Mouse (Mus musculus) kidney, postnatal 0 days (tissue): ENCODE measurements at regions not wholly inside any gene's neighbourhood (a gene's known extent, or its start where the extent isn't known, plus 50 kb on each side); places are given as distances from the start of the nearest gene placed in this dataset.

Source experiments
- ATAC-seq: fragments of 200-750 bp; cut with Nextera tagmentation; replicated peaks from 2 replicates; pipeline ENCODE4 v1.8.0; 2017; ENCODE audit warnings: low read depth, moderate number of reproducible peaks, moderate TSS enrichment, moderate library complexity; ENCODE audit not compliant: low FRiP score
- DNase-seq: peaks from one replicate; pipeline ENCODE4 v3.0.0-alpha.2; 2016; ENCODE audit warnings: low spot score
- H3K27ac ChIP-seq: fragments of 300-500 bp; sonication (generic); 2 replicates; pipeline ENCODE4 v1.5.1; 2014; ENCODE audit warnings: mild to moderate bottlenecking
- H3K27me3 ChIP-seq: fragments of 300-500 bp; sonication (generic); 2 replicates; pipeline ENCODE4 v1.6.1; 2014; ENCODE audit warnings: low read length, mixed read lengths; ENCODE audit not compliant: insufficient read depth
- H3K36me3 ChIP-seq: fragments of 300-500 bp; sonication (generic); 2 replicates; pipeline ENCODE4 v1.6.1; 2014; ENCODE audit warnings: low read length, mixed read lengths; ENCODE audit not compliant: insufficient read depth
- H3K4me1 ChIP-seq: fragments of 300-500 bp; sonication (generic); replicated peaks from 2 replicates; pipeline ENCODE4 v1.6.1; 2014; ENCODE audit warnings: antibody characterized with exemption, low read length, mixed read lengths; ENCODE audit not compliant: insufficient read depth
- H3K4me2 ChIP-seq: fragments of 300-500 bp; sonication (generic); 2 replicates; pipeline ENCODE4 v1.6.1; 2014; ENCODE audit warnings: mild to moderate bottlenecking, low read length, moderate library complexity, mixed read lengths
- H3K4me3 ChIP-seq: fragments of 300-500 bp; sonication (generic); replicated peaks from 2 replicates; pipeline ENCODE4 v1.5.1; 2014; ENCODE audit warnings: low read depth, low read length
- H3K9ac ChIP-seq: fragments of 300-500 bp; sonication (generic); 2 replicates; pipeline ENCODE4 v1.6.1; 2014; ENCODE audit warnings: low read depth, low read length
- H3K9me3 ChIP-seq: fragments of 300-500 bp; sonication (generic); replicated peaks from 2 replicates; pipeline ENCODE4 v1.6.1; 2016; ENCODE audit warnings: low read length, inconsistent platforms, mixed read lengths
- CTCF ChIP-seq: IDR thresholded peaks from 2 replicates; pipeline ENCODE4 v1.5.1; 2016; ENCODE audit warnings: antibody characterized with exemption, low read depth, mild to moderate bottlenecking, moderate library complexity
- WGBS: fragments of 180-500 bp; shearing (Covaris S2); extraction: QIAGEN DNeasy Blood & Tissue Kit; methylation state at CpG from one replicate; pipeline ENCODE4 v1.1.7; 2014; 5-methylcytosine and 5-hydroxymethylcytosine counted together

DNA sequence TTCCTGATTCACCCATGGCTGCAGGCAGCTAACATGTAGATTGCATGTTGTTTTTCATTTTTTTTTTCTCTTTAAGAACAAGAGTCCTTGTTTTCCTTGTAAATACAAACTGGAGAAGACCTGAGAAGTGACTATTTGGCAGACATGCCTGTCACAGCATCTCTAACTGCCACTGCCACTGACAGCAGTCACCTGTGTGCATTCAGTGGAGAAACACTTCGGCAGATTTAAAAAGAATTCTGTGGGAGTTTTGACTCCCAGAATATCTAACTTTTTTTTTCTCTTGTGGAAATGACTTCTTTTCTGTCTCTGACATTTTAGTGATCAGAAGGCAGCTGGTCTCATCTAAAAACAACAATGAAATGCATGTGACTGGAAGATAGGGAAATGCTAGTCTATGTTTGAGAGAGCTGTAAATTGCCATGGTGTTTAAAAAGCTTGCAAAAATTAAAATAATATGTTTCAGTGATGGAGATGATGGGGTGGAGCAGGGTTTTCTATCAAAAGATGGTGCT, 526.0 kb upstream of the Agtr1b start:
- 24% methylated on average over 1 of the region's 1 CpGs for WGBS

DNA sequence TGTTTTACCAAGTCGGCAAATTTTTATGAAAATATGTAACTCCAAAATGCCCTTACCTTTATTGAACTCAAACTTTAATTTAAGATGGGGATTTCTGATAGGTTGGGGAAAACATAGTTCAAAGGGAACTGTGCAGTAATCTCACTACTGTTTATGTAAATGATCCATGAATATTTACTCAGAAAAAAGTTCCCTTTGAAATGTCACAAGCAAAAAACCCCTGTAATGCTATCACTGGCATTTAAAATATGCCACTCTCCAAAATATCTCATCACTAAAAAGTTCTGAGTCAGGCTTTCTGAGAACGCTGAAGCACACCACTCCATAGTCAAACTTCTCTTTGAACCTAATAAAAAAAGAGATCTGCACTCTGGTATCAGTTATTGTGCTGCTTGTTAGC, 497.3 kb upstream of the Agtr1b start:
- no peak for TF ChIP-seq CTCF
- ATAC-seq (no peak), DNase-seq (no peak)
- H3K27ac ChIP-seq, result no peak overlapping the region
- H3K9ac ChIP-seq, result no peak overlapping the region
- H3K4me1 ChIP-seq, result no peaks in the 10 kb centered on the region
- H3K36me3 ChIP-seq, result no peaks in the 10 kb centered on the region
- WGBS, result 82% methylated on average over 2 of the region's 2 CpGs
- no peaks in the 10 kb centered on the region for H3K9me3 ChIP-seq
- no peak overlapping the region for H3K4me3 ChIP-seq
- H3K27me3 ChIP-seq, result no peaks in the 10 kb centered on the region
- H3K4me2 ChIP-seq, result no peak overlapping the region

More for the DNA sequence above, 526.0 kb upstream of the Agtr1b start:
- Histone ChIP-seq H3K36me3 (no peaks in the 10 kb centered on the region), H3K9me3 (no peaks in the 10 kb centered on the region), H3K27me3 (no peaks in the 10 kb centered on the region), H3K27ac (no peak overlapping the region), H3K4me3 (no peak overlapping the region), H3K4me2 (no peak overlapping the region), H3K9ac (no peak overlapping the region), H3K4me1 (no peaks in the 10 kb centered on the region)
- DNase-seq (no peak), ATAC-seq (no peak)
- TF ChIP-seq CTCF, result no peak

DNA sequence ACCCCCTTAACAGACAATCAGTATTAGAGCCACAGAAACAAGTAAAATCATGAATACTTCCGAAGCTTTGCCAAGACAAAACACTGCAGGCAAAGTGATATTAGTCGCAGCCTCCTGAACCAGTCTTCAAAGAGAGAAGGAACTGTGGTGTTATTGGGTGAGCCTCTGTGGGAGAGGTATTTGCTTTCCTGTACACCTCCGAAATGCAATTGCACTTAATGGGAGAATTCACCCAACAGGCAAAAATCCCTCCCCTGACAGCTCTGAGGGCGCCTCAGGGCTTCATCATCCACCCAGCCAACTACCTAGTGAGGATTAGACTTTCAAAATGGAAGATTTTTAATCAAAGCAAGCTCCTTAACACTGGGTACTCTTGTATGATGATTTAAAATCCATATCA, 464.1 kb upstream of the Agtr1b start:
- WGBS, result 79% methylated on average over 4 of the region's 4 CpGs

DNA sequence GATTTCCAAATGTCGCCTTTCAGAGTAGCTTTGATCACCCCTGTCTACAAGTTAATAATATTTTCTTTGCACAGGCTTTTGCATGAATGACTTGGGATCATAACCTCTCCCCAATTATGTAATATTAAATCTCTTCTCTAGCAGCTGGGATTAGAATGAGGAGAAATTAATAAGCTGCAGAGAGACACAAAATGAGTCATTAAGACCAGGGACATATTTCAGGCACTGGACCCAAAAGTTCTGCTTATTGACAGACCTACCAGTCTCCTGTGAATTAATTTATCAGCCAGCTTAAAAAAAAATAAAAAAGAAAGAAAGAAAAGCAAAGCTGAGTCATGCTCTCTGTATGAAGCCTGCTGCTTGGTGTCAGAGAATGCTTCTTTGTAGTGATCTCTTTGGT, 462.4 kb upstream of the Agtr1b start:
- H3K36me3 ChIP-seq, result no peaks in the 10 kb centered on the region
- TF ChIP-seq CTCF, result no peak
- no peak for ATAC-seq
- no peak overlapping the region for H3K4me2 ChIP-seq
- H3K9ac ChIP-seq, result no peak overlapping the region
- no peaks in the 10 kb centered on the region for H3K4me1 ChIP-seq
- DNase-seq, result no peak
- H3K27ac ChIP-seq, result no peak overlapping the region
- no peaks in the 10 kb centered on the region for H3K9me3 ChIP-seq
- no peaks in the 10 kb centered on the region for H3K27me3 ChIP-seq
- WGBS, result 52% methylated on average over 1 of the region's 1 CpGs
- no peak overlapping the region for H3K4me3 ChIP-seq

More for the DNA sequence above, 464.1 kb upstream of the Agtr1b start:
- no peak for TF ChIP-seq CTCF
- ATAC-seq (no peak), DNase-seq (no peak)
- Histone ChIP-seq H3K4me3 (no peak overlapping the region), H3K4me1 (no peaks in the 10 kb centered on the region), H3K9ac (no peak overlapping the region), H3K4me2 (no peak overlapping the region), H3K9me3 (no peaks in the 10 kb centered on the region), H3K27ac (no peak overlapping the region), H3K36me3 (no peaks in the 10 kb centered on the region), H3K27me3 (no peaks in the 10 kb centered on the region)

DNA sequence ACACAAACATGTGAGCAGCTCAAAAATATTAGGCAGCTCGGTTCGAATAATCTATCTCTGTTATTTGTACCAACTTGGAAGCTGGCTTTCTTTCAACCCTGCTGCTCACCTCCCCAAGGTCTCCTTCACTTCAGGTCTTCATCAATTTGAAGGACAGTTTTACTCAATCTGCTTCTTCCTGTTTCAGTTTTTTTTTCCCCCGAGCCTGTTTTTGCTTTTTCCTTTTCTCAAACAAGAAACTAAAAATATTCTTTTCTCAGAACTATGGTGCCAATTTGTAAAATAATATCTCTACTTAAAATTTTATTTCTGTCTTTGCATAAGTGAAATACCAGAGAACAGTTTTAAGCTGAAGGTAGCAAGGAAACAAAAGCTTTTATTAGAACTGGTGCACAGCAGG, 461.8 kb upstream of the Agtr1b start:
- Histone ChIP-seq H3K4me1 (no peaks in the 10 kb centered on the region), H3K36me3 (no peaks in the 10 kb centered on the region), H3K27ac (no peak overlapping the region), H3K9me3 (no peaks in the 10 kb centered on the region), H3K4me2 (no peak overlapping the region), H3K27me3 (no peaks in the 10 kb centered on the region), H3K4me3 (no peak overlapping the region), H3K9ac (no peak overlapping the region)
- no peak for TF ChIP-seq CTCF
- ATAC-seq (no peak), DNase-seq (no peak)
- 52% methylated on average over 3 of the region's 3 CpGs for WGBS

DNA sequence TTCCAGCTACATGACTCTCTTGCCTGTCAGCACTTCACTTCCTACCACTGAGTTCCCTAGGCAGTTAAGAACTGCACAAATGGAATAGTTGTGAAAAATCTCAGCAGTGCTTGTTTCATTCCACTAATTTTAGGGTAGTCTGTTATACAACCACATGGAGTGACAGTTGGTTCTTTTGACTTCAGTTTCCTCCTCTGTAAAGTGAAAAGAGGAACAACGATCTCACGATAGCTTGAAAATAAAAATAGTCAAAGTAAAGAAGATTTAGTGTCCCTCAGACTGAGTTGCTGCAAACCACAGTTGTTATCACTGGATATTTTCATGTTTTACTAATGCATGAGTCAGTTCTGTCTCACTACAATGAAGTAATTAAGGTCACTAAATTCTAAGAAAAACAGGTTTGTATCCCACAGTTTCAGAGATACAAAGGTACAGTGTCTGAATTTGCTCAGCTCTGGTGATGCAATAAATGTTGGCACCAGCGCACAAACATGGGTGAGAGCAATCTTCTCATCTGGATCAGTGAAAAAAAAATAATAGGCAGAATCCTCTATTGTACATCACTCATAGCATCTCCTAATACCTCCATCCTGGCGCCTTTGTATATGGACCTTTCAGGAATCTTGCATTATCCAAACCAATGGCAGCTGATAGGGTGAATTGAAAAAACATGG, 458.8 kb upstream of the Agtr1b start:
- WGBS, result 71% methylated on average over 4 of the region's 4 CpGs
- H3K36me3 ChIP-seq, result no peaks in the 10 kb centered on the region
- H3K4me1 ChIP-seq, result no peaks in the 10 kb centered on the region
- no peaks in the 10 kb centered on the region for H3K9me3 ChIP-seq
- no peaks in the 10 kb centered on the region for H3K27me3 ChIP-seq
- DNase-seq (no peak), ATAC-seq (no peak)
- H3K27ac ChIP-seq, result no peak overlapping the region
- no peak overlapping the region for H3K4me2 ChIP-seq
- no peak overlapping the region for H3K4me3 ChIP-seq
- no peak overlapping the region for H3K9ac ChIP-seq
- TF ChIP-seq CTCF, result no peak

DNA sequence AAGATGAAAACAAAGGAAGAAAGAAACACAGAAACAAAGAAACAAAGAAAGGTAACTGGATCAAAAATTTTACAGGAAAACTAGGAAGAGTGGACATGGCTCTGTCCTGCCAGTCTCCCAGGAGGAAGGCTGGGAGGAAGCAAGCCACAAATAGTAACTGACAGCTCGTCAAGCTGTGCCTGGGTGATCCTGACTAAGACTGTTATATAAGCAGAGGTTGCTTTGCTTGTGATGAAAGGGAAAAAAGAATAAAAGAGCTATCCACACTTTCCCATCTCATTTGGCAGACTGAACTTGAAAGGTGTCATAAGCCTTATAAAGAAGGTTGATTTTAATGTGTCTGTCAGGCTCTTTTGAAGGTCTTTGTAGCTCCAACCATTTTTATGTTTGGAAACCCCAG, 455.2 kb upstream of the Agtr1b start:
- H3K9me3 ChIP-seq, result no peaks in the 10 kb centered on the region
- no peak overlapping the region for H3K9ac ChIP-seq
- WGBS, result 46% methylated on average over 1 of the region's 1 CpGs
- H3K27ac ChIP-seq, result no peak overlapping the region
- H3K4me2 ChIP-seq, result no peak overlapping the region
- ATAC-seq (no peak), DNase-seq (no peak)
- H3K4me3 ChIP-seq, result no peak overlapping the region
- no peaks in the 10 kb centered on the region for H3K27me3 ChIP-seq
- no peak for TF ChIP-seq CTCF
- no peaks in the 10 kb centered on the region for H3K36me3 ChIP-seq
- no peaks in the 10 kb centered on the region for H3K4me1 ChIP-seq
